8 mouse cellular contexts compared by ENCODE assay signal in genomic region chr3:38934780-38935179, GRCm38 (mm10). TPM values are rescaled to one million over a fixed set of nuclear protein-coding genes. Genes with fewer than 3 reads are reported as not detected.
DNase-seq lines count a peak whose midpoint lies in the region; ATAC-seq and TF ChIP-seq lines count a peak whose summit lies in the region.

No protein-coding gene starts in this region.

- TF ChIP-seq EP300 in stomach, postnatal 0 days (optimal IDR thresholded peaks at IDR 0.05) = no peak

- TF ChIP-seq CTCF in stomach, postnatal 0 days (IDR thresholded peaks at IDR 0.05; ENCODE audit: low read depth) = no peak

- intact Hi-C loops in gastrocnemius, postnatal 14 days (cut with DNase I; ENCODE audit: low total_unique reads) = no loop called here
- intact Hi-C loops in left cerebral cortex, postnatal 25 days (cut with DNase I) = no loop called here

- no peak for ATAC-seq in stomach, postnatal 0 days (ENCODE audit: low FRiP score, low TSS enrichment)

- H3K36me3 ChIP-seq in stomach, postnatal 0 days (ENCODE audit: control insufficient read depth, insufficient read depth, low read length) = no peaks in the 10 kb centered on the region

- H3K9ac ChIP-seq in stomach, postnatal 0 days (ENCODE audit: low read length) = no peak overlapping the region

- H3K27me3 ChIP-seq in stomach, postnatal 0 days (ENCODE audit: control insufficient read depth, insufficient read depth, low read length) = no peaks in the 10 kb centered on the region

- peak overlapping the region; percentile 35; the same call in 1 of the 2 replicates for H3K27ac ChIP-seq in stomach, postnatal 0 days (replicated peaks)

- no peaks in the 10 kb centered on the region for H3K9me3 ChIP-seq in stomach, postnatal 0 days (ENCODE audit: control insufficient read depth, low read length)

- no peak overlapping the region for H3K4me3 ChIP-seq in stomach, postnatal 0 days (ENCODE audit: low read depth, low read length)

- no peak overlapping the region for H3K4me2 ChIP-seq in stomach, postnatal 0 days (replicated peaks; ENCODE audit: low read depth)

- 59% methylated on average over 7 of the region's 7 CpGs for WGBS in stomach, postnatal 0 days

- DNase-seq in gastrocnemius, postnatal 14 days = peak; percentile 16
- no peak for DNase-seq in gastrocnemius, adult 8-10 months (ENCODE audit: low spot score in 2 of 2)
- peak; percentile 10 for DNase-seq in urinary bladder, postnatal 14 days (ENCODE audit: low spot score)
- no peak for DNase-seq in urinary bladder, adult 18-20 months (ENCODE audit: low spot score in 2 of 2)
- DNase-seq in left cerebral cortex, postnatal 25 days (ENCODE audit: low spot score in 2 of 2) = peak; percentile 33 to 84
- no peak for DNase-seq in stomach, postnatal 0 days (ENCODE audit: low spot score)
- no peak for DNase-seq in natural killer cell, adult 2 months (ENCODE audit: low spot score in 2 of 2)
- DNase-seq in kidney, postnatal 25 days = no peak

- peaks cover 3% of the 10 kb centered on the region; the same call in 1 of the 2 replicates for H3K4me1 ChIP-seq in stomach, postnatal 0 days (replicated peaks; ENCODE audit: control insufficient read depth, insufficient read depth)

RNA-seq across cellular contexts. Expression of gene Fat4, which starts 48.0 kb away (rescaled TPM):
- 10 to 100 TPM; 10.4 to 11.0 TPM for total RNA-seq in gastrocnemius, postnatal 14 days (2021)
- total RNA-seq in gastrocnemius, adult 8-10 months (2022) = 1 to 10 TPM; 1.6 to 2.6 (median 2.0) TPM
- 10 to 100 TPM; 12.8 to 13.3 TPM for total RNA-seq in left cerebral cortex, postnatal 25 days (2021)
- polyA plus RNA-seq in stomach, postnatal 0 days (2015; fragmentation: Nextera tagmentation; extraction: Ambion mirVana) = 2.4 and 2.6 TPM in 2 replicates

Comparison
In these comparisons a context has a peak if more than half of its experiments do, and no peak if none do; other contexts are left out.
1. DNase-seq: peak in gastrocnemius, postnatal 14 days (single experiment), urinary bladder, postnatal 14 days (single experiment) and left cerebral cortex, postnatal 25 days (2 of 2); none in gastrocnemius, adult 8-10 months (0 of 2), urinary bladder, adult 18-20 months (0 of 2), stomach, postnatal 0 days (single experiment), natural killer cell, adult 2 months (0 of 2) and kidney, postnatal 25 days (0 of 2).